Mouse (Mus musculus) neutrophil, adult 59 days (primary cell): ENCODE results near the gene Mmp19. TPM values are rescaled to one million over a fixed set of nuclear protein-coding genes. Genes with fewer than 3 reads are reported as not detected.

Source experiments
- total RNA-seq, 2 experiments: library from RNA; stranded (reverse); gene quantifications; 1 replicate in 1 of 2; 2 replicates in 1 of 2; pipeline ENCODE4 v1.2.4; 2023

Gene Mmp19
- total RNA-seq = 1 to 10 TPM; 4.4 to 6.1 TPM

GRCm38 (mm10) chr10:128790398-128791124 lies at the start of gene Mmp19:
Gene Mmp19, plus strand, starts transcription at chr10:128790910.

GRCm38 (mm10) chr10:128744680-128745601 lies 45.8 kb upstream of the Mmp19 start, which contains the start of gene Dgka:
Gene Dgka, minus strand, starts transcription at chr10:128744855.

GRCm38 (mm10) chr10:128747646-128748251 lies 43.0 kb upstream of the Mmp19 start, which contains the start of gene Pym1:
Gene Pym1, plus strand, starts transcription at chr10:128747889.

GRCm38 (mm10) chr10:128803771-128804270 lies 13.1 kb downstream of the Mmp19 start, which contains the start of gene Dnajc14:
Gene Dnajc14, plus strand, starts transcription at chr10:128804062.

GRCm38 (mm10) chr10:128804271-128805091 lies 13.8 kb downstream of the Mmp19 start, which contains the start of gene Tmem198b:
Gene Tmem198b, minus strand, starts transcription at chr10:128804370.

DNA sequence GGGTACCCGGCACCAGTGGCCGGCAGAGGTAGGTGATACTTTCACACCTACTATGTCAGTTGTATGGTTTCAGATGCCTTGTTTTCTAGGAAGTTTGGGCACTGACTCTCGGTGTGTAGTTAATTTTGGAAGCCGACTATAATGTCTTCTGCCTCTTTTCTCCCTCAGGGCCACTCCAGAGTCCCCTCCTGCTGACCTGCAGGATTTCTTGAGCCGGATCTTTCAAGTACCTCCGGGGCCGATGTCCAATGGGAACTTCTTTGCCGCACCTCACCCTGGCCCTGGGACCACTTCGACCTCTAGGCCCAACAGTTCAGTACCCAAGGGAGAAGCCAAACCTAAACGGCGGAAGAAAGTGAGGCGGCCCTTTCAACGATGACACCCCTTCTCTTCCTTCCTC lies 26.3 kb downstream of the Mmp19 start, which contains the start of gene Sarnp:
TSS of gene Sarnp (plus strand) at position 301 of the 400 bp plus-strand sequence.

GRCm38 (mm10) chr10:128821358-128822056 lies 30.8 kb downstream of the Mmp19 start, which contains the start of gene Ormdl2:
Gene Ormdl2, minus strand, starts transcription at chr10:128821645.

Other genes with a start within 250 kb of the Mmp19 start
- gene Zc3h10, start 243.1 kb upstream of the Mmp19 start, total RNA-seq = 10 to 100 TPM; 25.6 to 28.0 TPM
- gene Rpl41, start 241.6 kb upstream of the Mmp19 start, total RNA-seq = 1,000 to 10,000 TPM; 1,597 to 1,656 TPM
- 10 to 100 TPM; 42.7 to 48.3 TPM for gene Pa2g4, start 224.9 kb upstream of the Mmp19 start, total RNA-seq
- under 1 TPM; 0.49 to 0.58 TPM for gene Erbb3, start 201.3 kb upstream of the Mmp19 start, total RNA-seq
- gene Rps26, start 164.2 kb upstream of the Mmp19 start, total RNA-seq = 100 to 1,000 TPM; 471 to 533 TPM
- not detected for gene Ikzf4, start 144.9 kb upstream of the Mmp19 start, total RNA-seq
- gene Suox, start 116.8 kb upstream of the Mmp19 start, total RNA-seq = 1 to 10 TPM; 2.3 to 3.2 TPM
- gene Rab5b, start 94.6 kb upstream of the Mmp19 start, total RNA-seq = 100 to 1,000 TPM; 110 to 114 TPM
- 1 to 10 TPM; 1.6 to 2.2 TPM for gene Pmel, start 86.7 kb upstream of the Mmp19 start, total RNA-seq
- gene Cdk2, start 85.9 kb upstream of the Mmp19 start, total RNA-seq = 10 to 100 TPM; 74.7 to 85.8 TPM
- gene Dgka, start 46.1 kb upstream of the Mmp19 start, total RNA-seq = 10 to 100 TPM; 50.1 to 52.9 TPM
- 10 to 100 TPM; 18.5 to 21.6 TPM for gene Pym1, start 43.0 kb upstream of the Mmp19 start, total RNA-seq
- 10 to 100 TPM; 67.2 to 71.3 TPM for gene Dnajc14, start 13.2 kb downstream of the Mmp19 start, total RNA-seq
- gene Tmem198b, start 13.5 kb downstream of the Mmp19 start, total RNA-seq = 1 to 10 TPM; 4.8 to 5.1 TPM
- 10 to 100 TPM; 33.1 to 39.1 TPM for gene Sarnp, start 26.4 kb downstream of the Mmp19 start, total RNA-seq
- gene Ormdl2, start 30.7 kb downstream of the Mmp19 start, total RNA-seq = 10 to 100 TPM; 17.9 to 23.0 TPM
- gene Gdf11, start 100.8 kb downstream of the Mmp19 start, total RNA-seq = under 1 TPM; 0.15 to 0.20 TPM
- gene Cd63, start 110.1 kb downstream of the Mmp19 start, total RNA-seq = 100 to 1,000 TPM; 129 to 165 TPM
- 1 to 10 TPM; 5.5 to 6.2 TPM for gene Rdh5, start 132.0 kb downstream of the Mmp19 start, total RNA-seq
- 100 to 1,000 TPM; 100 to 105 TPM for gene Bloc1s1, start 133.1 kb downstream of the Mmp19 start, total RNA-seq
- under 1 TPM; 0.13 to 0.42 TPM for gene Itga7, start 142.9 kb downstream of the Mmp19 start, total RNA-seq
- not detected for gene Mettl7b, start 170.1 kb downstream of the Mmp19 start, total RNA-seq
- gene Olfr9, start 198.5 kb downstream of the Mmp19 start, total RNA-seq = not detected
- not detected for gene Olfr763, start 219.9 kb downstream of the Mmp19 start, total RNA-seq
- not detected for gene Olfr764-ps1, start 249.0 kb downstream of the Mmp19 start, total RNA-seq